Mouse (Mus musculus) liver, embryonic 14.5 days (tissue): ENCODE data around the gene Fam186b. TPM values are rescaled to one million over a fixed set of nuclear protein-coding genes. Genes with fewer than 3 reads are reported as not detected.

Experiments
- ATAC-seq: fragments of 200-750 bp; cut with Nextera tagmentation; 2 replicates; pipeline ENCODE4 v1.8.0; 2017; ENCODE audit warnings: moderate number of reproducible peaks, mild to moderate bottlenecking, moderate library complexity; ENCODE audit not compliant: insufficient read depth
- DNase-seq, 3 experiments: peaks; one replicate each; pipeline ENCODE4 v3.0.0-alpha.2; 2012 to 2013; ENCODE audit warnings: low read depth in 3 of 3, low spot score in 3 of 3
- H3K27ac ChIP-seq: fragments of 300-500 bp; sonication (generic); 2 replicates; pipeline ENCODE4 v1.5.1; 2014; ENCODE audit warnings: moderate library complexity, mild to moderate bottlenecking, control low read depth, inconsistent platforms
- H3K27me3 ChIP-seq: fragments of 300-500 bp; sonication (generic); 2 replicates; pipeline ENCODE4 v1.6.1; 2014; ENCODE audit warnings: mild to moderate bottlenecking, low read length, moderate library complexity; ENCODE audit not compliant: control insufficient read depth, insufficient read depth
- H3K36me3 ChIP-seq: fragments of 300-500 bp; sonication (generic); replicated peaks from 2 replicates; pipeline ENCODE4 v1.6.1; 2014; ENCODE audit warnings: low read depth; ENCODE audit not compliant: control insufficient read depth, insufficient read depth
- H3K4me1 ChIP-seq, 2 experiments: fragments of 200-500 bp in 1 of 2; fragments of 300-500 bp in 1 of 2; sonication (generic) in 1 of 2; replicated peaks; 2 replicates each; pipeline ENCODE4 v1.6.1; 2012 to 2014; ENCODE audit warnings: antibody characterized with exemption in 1 of 2, inconsistent platforms in 1 of 2, low read length in 1 of 2; ENCODE audit not compliant: control insufficient read depth in 2 of 2, insufficient read depth in 2 of 2
- H3K4me2 ChIP-seq: fragments of 300-500 bp; sonication (generic); 2 replicates; pipeline ENCODE4 v1.6.1; 2014; ENCODE audit warnings: low read depth, mild to moderate bottlenecking, control low read depth, moderate library complexity
- H3K4me3 ChIP-seq, 2 experiments: fragments of 200-500 bp in 1 of 2; fragments of 300-500 bp in 1 of 2; sonication (generic) in 1 of 2; 2 replicates each; pipeline ENCODE4 v1.5.1; 2012 to 2014; ENCODE audit warnings: low read depth in 2 of 2, low read length in 2 of 2, mild to moderate bottlenecking in 2 of 2, control low read depth in 1 of 2, inconsistent platforms in 1 of 2, moderate library complexity in 1 of 2; ENCODE audit not compliant: insufficient read depth in 1 of 2
- H3K9ac ChIP-seq: fragments of 300-500 bp; sonication (generic); replicated peaks from 2 replicates; pipeline ENCODE4 v1.6.1; 2014; ENCODE audit warnings: mild to moderate bottlenecking, control low read depth, moderate library complexity
- H3K9me3 ChIP-seq: fragments of 300-500 bp; sonication (generic); 2 replicates; pipeline ENCODE4 v1.6.1; 2016; ENCODE audit warnings: low read length, mixed read lengths; ENCODE audit not compliant: control insufficient read depth
- CTCF ChIP-seq: IDR thresholded peaks from 2 replicates; pipeline ENCODE4 v1.5.1; 2016; ENCODE audit warnings: antibody characterized with exemption, low read depth, control low read depth
- EP300 ChIP-seq: IDR thresholded peaks from 2 replicates; pipeline ENCODE4 v1.6.1; 2016; ENCODE audit warnings: antibody characterized with exemption, low read depth
- WGBS: fragments of 180-500 bp; shearing (Covaris S2); extraction: QIAGEN DNeasy Blood & Tissue Kit; methylation state at CpG from one replicate; pipeline ENCODE4 v1.1.7; 2014; ENCODE audit not compliant: insufficient replicate concordance; 5-methylcytosine and 5-hydroxymethylcytosine counted together
- polyA plus RNA-seq, 2 experiments: library from polyadenylated mRNA; depleted of rRNA in 1 of 2; stranded (reverse) in 1 of 2; unstranded in 1 of 2; fragments of >200 nt; fragmentation: Nextera tagmentation in 1 of 2; extraction: Ambion mirVana in 1 of 2; gene quantifications; 2 replicates each; pipeline versions ENCODE4 v1.2.1 to v1.2.3; 2012 to 2014

The Fam186b gene
- polyA plus RNA-seq, 2 experiments: 0.01 TPM; not detected in 1

DNA sequence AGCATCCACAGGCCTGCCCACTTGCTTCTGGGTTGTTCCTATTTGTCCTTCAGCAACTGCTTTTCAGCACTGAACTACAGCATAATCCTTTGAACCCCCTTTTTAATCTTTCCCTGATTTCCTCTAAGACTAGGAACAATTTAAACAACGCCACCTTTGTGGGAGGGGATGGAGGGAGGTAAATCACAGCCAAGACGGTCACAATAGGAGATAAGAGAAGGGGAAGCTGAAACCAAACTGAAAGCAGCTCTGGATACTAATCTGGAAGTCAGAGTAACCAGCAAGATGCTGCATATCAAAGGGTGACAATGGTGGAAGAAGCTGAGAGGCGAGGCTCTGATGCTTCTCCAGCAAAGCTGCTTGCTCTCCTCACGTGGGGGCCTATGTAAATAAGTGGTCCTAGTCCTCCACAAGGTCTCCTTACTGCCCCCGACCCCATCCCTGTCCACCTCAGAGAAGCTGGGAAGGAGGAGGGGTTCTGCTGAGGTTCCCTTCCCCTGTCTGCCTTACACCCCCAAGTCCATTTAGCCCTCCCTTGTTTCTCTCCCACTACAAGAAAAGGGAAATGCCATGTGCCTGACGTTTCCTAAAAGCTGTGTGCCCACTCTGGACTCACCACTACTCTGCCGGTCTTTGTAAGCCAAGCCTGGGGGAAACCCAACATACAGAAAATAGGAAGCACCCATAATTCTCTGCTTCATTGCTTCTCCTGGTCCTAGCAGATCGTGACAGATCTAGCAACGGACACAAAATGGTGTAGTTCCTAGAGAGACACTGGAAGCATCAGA, 46.7 kb upstream of the Fam186b start:
- Histone ChIP-seq H3K4me2 (no peak overlapping the region), H3K9me3 (no peaks in the 10 kb centered on the region), H3K4me1 (peaks cover 0 to 19% of the 10 kb centered on the region in 2 experiments; a peak in 2 of 4 replicates), H3K9ac (no peak overlapping the region), H3K36me3 (no peaks in the 10 kb centered on the region), H3K4me3 (no peak overlapping the region), H3K27ac (no peak overlapping the region), H3K27me3 (no peaks in the 10 kb centered on the region)
- no peak for DNase-seq
- TF ChIP-seq CTCF (no peak), EP300 (no peak)
- WGBS: 17% methylated on average over 9 of the region's 9 CpGs
- no peak for ATAC-seq

DNA sequence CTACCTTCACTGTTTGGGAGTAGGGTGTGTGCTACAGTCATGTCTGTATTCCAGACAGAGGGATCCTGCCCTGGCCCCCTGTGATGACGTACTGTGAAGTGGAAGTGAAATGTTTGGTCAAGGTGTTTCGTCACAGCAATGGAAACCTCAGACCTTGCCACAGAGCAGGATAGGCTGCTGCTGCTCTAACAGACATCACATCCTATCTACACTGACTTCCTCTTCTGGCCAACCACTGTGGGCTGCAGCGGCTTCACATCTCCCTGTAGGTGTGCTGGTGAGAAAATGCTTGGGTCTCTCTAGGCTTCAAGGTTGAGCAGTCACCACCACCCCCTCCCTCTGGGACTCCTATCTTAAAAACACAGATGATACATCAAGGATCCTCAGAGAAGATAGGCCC, 45.4 kb upstream of the Fam186b start:
- no peak for ATAC-seq
- Histone ChIP-seq H3K27me3 (no peaks in the 10 kb centered on the region), H3K4me3 (no peak overlapping the region), H3K9ac (no peak overlapping the region), H3K36me3 (no peaks in the 10 kb centered on the region), H3K4me2 (no peak overlapping the region), H3K9me3 (no peaks in the 10 kb centered on the region), H3K27ac (no peak overlapping the region), H3K4me1 (peaks cover 0 to 26% of the 10 kb centered on the region in 2 experiments; a peak in 2 of 4 replicates)
- 11% methylated on average over 3 of the region's 3 CpGs for WGBS
- TF ChIP-seq CTCF (no peak), EP300 (no peak)
- DNase-seq: no peak

DNA sequence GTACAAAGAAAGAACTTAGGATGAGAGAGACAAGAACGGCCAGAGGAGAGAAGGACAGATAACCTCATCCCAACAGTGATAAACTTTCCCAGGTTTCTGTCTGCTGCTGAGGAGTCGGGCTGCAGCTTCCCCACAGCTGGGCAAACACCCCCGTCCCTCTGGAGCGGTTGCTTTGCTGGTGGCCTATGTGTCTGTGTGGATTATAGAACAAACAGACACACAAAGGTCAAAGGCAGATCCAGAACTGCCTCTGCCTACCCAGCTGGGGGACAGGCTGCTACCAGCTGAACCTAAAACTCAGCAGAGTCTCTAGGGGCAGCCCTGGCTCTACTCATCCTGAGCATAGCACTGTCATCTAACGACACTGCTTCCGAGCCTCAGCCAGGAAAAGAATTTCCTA, 44.0 kb upstream of the Fam186b start:
- H3K36me3 ChIP-seq: no peaks in the 10 kb centered on the region
- no peaks in the 10 kb centered on the region for H3K27me3 ChIP-seq
- ATAC-seq (no peak), DNase-seq (no peak)
- H3K27ac ChIP-seq: no peak overlapping the region
- H3K9me3 ChIP-seq: no peaks in the 10 kb centered on the region
- no peak overlapping the region for H3K4me3 ChIP-seq
- TF ChIP-seq EP300 (no peak), CTCF (no peak)
- no peak overlapping the region for H3K9ac ChIP-seq
- no peak overlapping the region for H3K4me2 ChIP-seq
- 59% methylated on average over 6 of the region's 6 CpGs for WGBS
- peaks cover 0 to 31% of the 10 kb centered on the region in 2 experiments; a peak in 2 of 4 replicates for H3K4me1 ChIP-seq

DNA sequence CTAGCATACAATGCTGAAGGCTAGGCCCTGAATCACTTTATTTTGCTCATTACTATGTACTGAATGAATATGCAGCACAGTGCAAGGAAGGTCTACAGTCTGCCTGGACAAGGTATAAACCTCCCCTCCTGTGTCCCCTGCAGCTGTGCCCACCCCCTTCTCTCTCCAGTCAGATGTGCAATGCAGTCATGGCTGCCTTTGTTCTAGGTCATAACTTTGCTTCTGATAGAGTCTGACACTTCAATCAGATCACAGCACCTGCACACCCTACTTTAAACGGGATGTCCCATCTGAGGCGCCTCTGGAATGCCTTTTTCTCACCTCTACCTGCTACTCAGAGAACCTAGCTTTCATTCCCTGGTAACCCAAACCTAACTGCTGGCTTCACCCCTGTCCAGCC, 43.2 kb upstream of the Fam186b start:
- ATAC-seq (no peak), DNase-seq (no peak)
- H3K27me3 ChIP-seq: no peaks in the 10 kb centered on the region
- H3K4me3 ChIP-seq: no peak overlapping the region
- TF ChIP-seq CTCF (no peak), EP300 (no peak)
- no peaks in the 10 kb centered on the region for H3K9me3 ChIP-seq
- 50% methylated on average over 2 of the region's 2 CpGs for WGBS
- H3K36me3 ChIP-seq: no peaks in the 10 kb centered on the region
- H3K4me2 ChIP-seq: no peak overlapping the region
- peaks cover 3 to 38% of the 10 kb centered on the region in 2 experiments; a peak in 3 of 4 replicates for H3K4me1 ChIP-seq
- no peak overlapping the region for H3K9ac ChIP-seq
- H3K27ac ChIP-seq: no peak overlapping the region

DNA sequence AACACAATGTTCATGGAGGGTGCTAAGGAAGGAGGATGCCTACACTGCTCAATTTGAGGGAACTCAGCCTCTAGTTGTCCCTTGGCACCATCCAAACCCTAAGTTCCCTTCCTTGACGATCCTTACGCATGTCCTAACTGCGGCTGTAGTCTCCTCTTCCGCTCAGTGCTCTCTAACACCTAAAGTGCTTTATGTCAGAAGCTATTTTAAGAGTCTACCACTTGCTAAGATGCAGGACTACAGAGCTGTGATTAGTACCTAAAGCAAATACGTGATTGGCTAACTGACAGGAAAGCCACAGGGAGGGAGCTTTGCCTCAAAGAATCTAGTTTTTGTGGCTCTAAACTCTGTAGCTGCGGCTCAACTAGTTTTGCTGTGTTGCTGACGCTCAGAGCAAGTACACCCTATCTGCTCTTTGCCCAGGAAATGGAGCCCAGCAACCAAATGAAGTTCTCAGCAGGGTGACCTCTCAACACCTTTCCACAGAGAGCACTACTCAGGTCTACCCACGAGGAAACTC, 40.2 kb upstream of the Fam186b start:
- Histone ChIP-seq H3K9ac (no peak overlapping the region), H3K27me3 (no peaks in the 10 kb centered on the region), H3K9me3 (no peaks in the 10 kb centered on the region), H3K4me1 (peaks cover 5 to 54% of the 10 kb centered on the region in 2 experiments; a peak in 3 of 4 replicates), H3K4me3 (no peak overlapping the region), H3K27ac (no peak overlapping the region), H3K4me2 (no peak overlapping the region), H3K36me3 (no peaks in the 10 kb centered on the region)
- DNase-seq (no peak), ATAC-seq (no peak)
- TF ChIP-seq EP300 (no peak), CTCF (no peak)
- 50% methylated on average over 8 of the region's 8 CpGs for whole genome bisulfite sequencing
